Mouse (Mus musculus) heart, embryonic 11.5 days (tissue): Measurements from ENCODE around the gene Pcca. TPM values are rescaled to one million over a fixed set of nuclear protein-coding genes. Genes with fewer than 3 reads are reported as not detected.

Experiments used
- ATAC-seq: fragments of 200-750 bp; cut with Nextera tagmentation; replicated peaks from 2 replicates; pipeline ENCODE4 v1.8.0; 2017; ENCODE audit warnings: moderate library complexity; ENCODE audit not compliant: insufficient number of reproducible peaks, low FRiP score, low TSS enrichment
- H3K27ac ChIP-seq: fragments of 300-500 bp; sonication (generic); 2 replicates; pipeline ENCODE4 v1.5.1; 2014; ENCODE audit warnings: mild to moderate bottlenecking, low read depth, low read length
- H3K27me3 ChIP-seq: fragments of 300-500 bp; sonication (generic); 2 replicates; pipeline ENCODE4 v1.6.1; 2014; ENCODE audit warnings: mild to moderate bottlenecking, low read length, mixed read lengths; ENCODE audit not compliant: control insufficient read depth, insufficient read depth
- H3K36me3 ChIP-seq: fragments of 300-500 bp; sonication (generic); 2 replicates; pipeline ENCODE4 v1.6.1; 2014; ENCODE audit warnings: mild to moderate bottlenecking, low read length, moderate library complexity, mixed read lengths; ENCODE audit not compliant: control insufficient read depth, insufficient read depth
- H3K4me1 ChIP-seq: fragments of 300-500 bp; sonication (generic); 2 replicates; pipeline ENCODE4 v1.6.1; 2014; ENCODE audit warnings: low read length; ENCODE audit not compliant: control insufficient read depth, insufficient read depth
- H3K4me2 ChIP-seq: fragments of 300-500 bp; sonication (generic); 2 replicates; pipeline ENCODE4 v1.6.1; 2014; ENCODE audit warnings: mild to moderate bottlenecking, moderate library complexity
- H3K4me3 ChIP-seq: fragments of 300-500 bp; sonication (generic); 2 replicates; pipeline ENCODE4 v1.5.1; 2014; ENCODE audit warnings: low read depth, low read length
- H3K9ac ChIP-seq: fragments of 300-500 bp; sonication (generic); 2 replicates; pipeline ENCODE4 v1.6.1; 2014; ENCODE audit warnings: mild to moderate bottlenecking, low read depth, low read length, moderate library complexity
- H3K9me3 ChIP-seq: fragments of 300-500 bp; sonication (generic); replicated peaks from 2 replicates; pipeline ENCODE4 v1.6.1; 2016; ENCODE audit warnings: low read length; ENCODE audit not compliant: control insufficient read depth
- WGBS: fragments of 180-500 bp; shearing (Covaris S2); extraction: QIAGEN DNeasy Blood & Tissue Kit; methylation state at CpG from one replicate; pipeline ENCODE4 v1.1.7; 2014; ENCODE audit not compliant: insufficient replicate concordance; 5-methylcytosine and 5-hydroxymethylcytosine counted together
- polyA plus RNA-seq: library from polyadenylated mRNA; unstranded; fragments of >200 nt; fragmentation: Nextera tagmentation; extraction: Ambion mirVana; gene quantifications from 2 replicates; pipeline ENCODE4 v1.2.1, GENCODE M21; 2014

Gene Pcca
- polyA plus RNA-seq, 1 experiment from 2014 or later, result 24.9 TPM

GRCm38 (mm10) chr14:122902136-122902535 is 368.0 kb downstream of the Pcca start:
- Histone ChIP-seq H3K4me2 (no peak overlapping the region), H3K27me3 (no peaks in the 10 kb centered on the region), H3K9ac (no peak overlapping the region), H3K4me3 (no peak overlapping the region), H3K9me3 (no peaks in the 10 kb centered on the region), H3K4me1 (peaks cover 11% of the 10 kb centered on the region), H3K36me3 (no peaks in the 10 kb centered on the region), H3K27ac (no peak overlapping the region)
- WGBS, result 62% methylated on average over 2 of the region's 2 CpGs
- no peak for ATAC-seq

GRCm38 (mm10) chr14:122902884-122903283 is 368.8 kb downstream of the Pcca start:
- H3K27ac ChIP-seq, result no peak overlapping the region
- WGBS, result 59% methylated on average over 4 of the region's 4 CpGs
- 0 out of 2 replicates have a peak, but pooled peaks have one; percentile 52 for ATAC-seq

DNA sequence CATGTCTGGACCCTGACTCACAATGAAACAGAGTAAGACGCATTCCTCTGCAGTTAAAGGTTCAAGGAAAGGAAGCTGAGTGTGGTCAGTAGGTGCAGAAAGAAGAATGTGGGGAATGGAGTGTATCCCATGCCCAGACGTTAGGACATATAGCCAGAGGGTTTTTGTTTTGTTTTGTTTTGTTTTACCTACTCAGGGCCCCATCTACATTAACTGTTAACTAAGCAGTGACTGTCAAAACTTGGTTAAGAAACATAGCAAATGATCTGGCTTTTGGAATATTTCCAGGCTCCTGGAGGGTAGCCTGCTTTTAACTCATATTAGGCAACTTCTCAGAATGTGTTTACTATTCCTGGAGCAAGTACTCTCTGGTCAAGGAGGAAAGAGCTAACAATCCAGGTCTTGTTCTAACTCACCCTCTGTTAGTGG is 369.8 kb downstream of the Pcca start:
- ATAC-seq, result no peak
- peaks cover 11% of the 10 kb centered on the region for H3K4me1 ChIP-seq
- H3K27me3 ChIP-seq, result no peaks in the 10 kb centered on the region
- H3K36me3 ChIP-seq, result no peaks in the 10 kb centered on the region
- H3K9me3 ChIP-seq, result no peaks in the 10 kb centered on the region
- H3K4me3 ChIP-seq, result no peak overlapping the region
- no peak overlapping the region for H3K4me2 ChIP-seq
- WGBS, result 59% methylated on average over 2 of the region's 2 CpGs
- H3K9ac ChIP-seq, result no peak overlapping the region
- H3K27ac ChIP-seq, result no peak overlapping the region

More at GRCm38 (mm10) chr14:122902884-122903283, 368.8 kb downstream of the Pcca start:
- Histone ChIP-seq H3K27me3 (no peaks in the 10 kb centered on the region), H3K4me2 (no peak overlapping the region), H3K4me3 (no peak overlapping the region), H3K9me3 (no peaks in the 10 kb centered on the region), H3K4me1 (peaks cover 11% of the 10 kb centered on the region), H3K36me3 (no peaks in the 10 kb centered on the region), H3K9ac (0 out of 2 replicates have a peak overlapping the region, but pooled peaks have one; percentile 2)

- no peak for ATAC-seq
- H3K27ac ChIP-seq, result no peak overlapping the region
- WGBS, result 90% methylated on average over 1 of the region's 1 CpGs
These were observed 370.9 kb downstream of the Pcca start for GRCm38 (mm10) chr14:122905007-122905406.

GRCm38 (mm10) chr14:122908075-122908474 is 374.0 kb downstream of the Pcca start:
- no peak overlapping the region for H3K9ac ChIP-seq
- no peaks in the 10 kb centered on the region for H3K27me3 ChIP-seq
- peaks cover 2% of the 10 kb centered on the region; the same call in 1 of the 2 replicates for H3K4me1 ChIP-seq
- ATAC-seq, result no peak
- no peaks in the 10 kb centered on the region for H3K36me3 ChIP-seq
- no peak overlapping the region for H3K4me3 ChIP-seq
- no peak overlapping the region for H3K4me2 ChIP-seq
- WGBS, result 88% methylated on average over 4 of the region's 4 CpGs
- no peak overlapping the region for H3K27ac ChIP-seq
- no peaks in the 10 kb centered on the region for H3K9me3 ChIP-seq

More at GRCm38 (mm10) chr14:122905007-122905406, 370.9 kb downstream of the Pcca start:
- H3K4me1 ChIP-seq, result peaks cover 11% of the 10 kb centered on the region
- no peak overlapping the region for H3K4me3 ChIP-seq
- no peak overlapping the region for H3K9ac ChIP-seq
- no peaks in the 10 kb centered on the region for H3K27me3 ChIP-seq
- H3K36me3 ChIP-seq, result no peaks in the 10 kb centered on the region
- H3K9me3 ChIP-seq, result no peaks in the 10 kb centered on the region
- no peak overlapping the region for H3K4me2 ChIP-seq

- Histone ChIP-seq H3K4me2 (no peak overlapping the region), H3K9ac (no peak overlapping the region), H3K27me3 (no peaks in the 10 kb centered on the region), H3K36me3 (no peaks in the 10 kb centered on the region), H3K4me3 (no peak overlapping the region), H3K27ac (no peak overlapping the region), H3K4me1 (no peaks in the 10 kb centered on the region), H3K9me3 (no peaks in the 10 kb centered on the region)
- WGBS, result 77% methylated on average over 5 of the region's 5 CpGs
- no peak for ATAC-seq
These were observed 375.4 kb downstream of the Pcca start for GRCm38 (mm10) chr14:122909368-122910091.

GRCm38 (mm10) chr14:122911265-122911664 is 377.1 kb downstream of the Pcca start:
- no peak overlapping the region for H3K9ac ChIP-seq
- H3K4me2 ChIP-seq, result no peak overlapping the region
- no peaks in the 10 kb centered on the region for H3K9me3 ChIP-seq
- H3K4me1 ChIP-seq, result no peaks in the 10 kb centered on the region
- no peaks in the 10 kb centered on the region for H3K27me3 ChIP-seq
- no peak for ATAC-seq
- H3K4me3 ChIP-seq, result no peak overlapping the region
- no peaks in the 10 kb centered on the region for H3K36me3 ChIP-seq
- no peak overlapping the region for H3K27ac ChIP-seq

DNA sequence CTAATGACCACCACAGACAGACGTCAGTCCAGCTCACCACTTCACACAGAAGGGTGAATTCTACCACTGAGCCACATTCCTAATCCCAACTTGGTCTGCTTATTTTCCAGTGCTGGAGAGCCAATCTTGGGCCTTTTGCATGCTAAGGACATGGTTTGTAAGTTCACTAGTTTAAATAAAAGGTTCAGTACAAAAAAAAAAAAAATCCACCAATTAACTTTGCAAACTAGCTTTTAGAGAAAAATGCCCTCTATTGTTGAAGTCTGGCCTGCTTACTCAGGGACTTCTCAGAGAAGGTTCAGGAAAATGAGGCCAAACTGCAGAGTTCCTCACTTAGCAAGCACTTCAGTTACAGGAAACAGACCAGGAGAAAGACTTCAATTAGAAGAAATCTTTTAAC is 378.0 kb downstream of the Pcca start:
- H3K4me3 ChIP-seq, result peak overlapping the region; percentile 76
- H3K27ac ChIP-seq, result no peak overlapping the region
- ATAC-seq, result no peak
- no peaks in the 10 kb centered on the region for H3K4me1 ChIP-seq
- WGBS, result 55% methylated on average over 1 of the region's 1 CpGs
- peak overlapping the region; percentile 80 for H3K4me2 ChIP-seq
- no peaks in the 10 kb centered on the region for H3K36me3 ChIP-seq
- H3K9me3 ChIP-seq, result no peaks in the 10 kb centered on the region
- peak overlapping the region; percentile 83 for H3K9ac ChIP-seq
- H3K27me3 ChIP-seq, result no peaks in the 10 kb centered on the region
